Mouse (Mus musculus) neural tube, embryonic 14.5 days (tissue): ENCODE results near the gene Insrr. TPM values are rescaled to one million over a fixed set of nuclear protein-coding genes. Genes with fewer than 3 reads are reported as not detected.

Source experiments
- ATAC-seq: fragments of 200-750 bp; cut with Nextera tagmentation; 2 replicates; pipeline ENCODE4 v1.8.0; 2017; ENCODE audit warnings: low read depth, mild to moderate bottlenecking, moderate TSS enrichment, moderate library complexity
- H3K27ac ChIP-seq: fragments of 300-500 bp; sonication (generic); 2 replicates; pipeline ENCODE4 v1.5.1; 2014; ENCODE audit warnings: low read depth, mild to moderate bottlenecking, control low read depth, low read length, moderate library complexity, mixed read lengths
- H3K27me3 ChIP-seq: fragments of 300-500 bp; sonication (generic); 2 replicates; pipeline ENCODE4 v1.6.1; 2014; ENCODE audit warnings: low read length; ENCODE audit not compliant: control insufficient read depth, insufficient read depth
- H3K36me3 ChIP-seq: fragments of 300-500 bp; sonication (generic); 2 replicates; pipeline ENCODE4 v1.6.1; 2014; ENCODE audit warnings: low read length, mixed read lengths; ENCODE audit not compliant: control insufficient read depth, insufficient read depth
- H3K4me1 ChIP-seq: fragments of 300-500 bp; sonication (generic); 2 replicates; pipeline ENCODE4 v1.6.1; 2014; ENCODE audit warnings: low read length; ENCODE audit not compliant: control insufficient read depth, insufficient read depth
- H3K4me2 ChIP-seq: fragments of 300-500 bp; sonication (generic); 2 replicates; pipeline ENCODE4 v1.6.1; 2014; ENCODE audit warnings: mild to moderate bottlenecking, low read depth, low read length, control low read depth
- H3K4me3 ChIP-seq: fragments of 300-500 bp; sonication (generic); 2 replicates; pipeline ENCODE4 v1.5.1; 2014; ENCODE audit warnings: low read depth, low read length, control low read depth, mixed read lengths
- H3K9ac ChIP-seq: fragments of 300-500 bp; sonication (generic); replicated peaks from 2 replicates; pipeline ENCODE4 v1.6.1; 2014; ENCODE audit warnings: low read depth, mild to moderate bottlenecking, control low read depth, low read length, mixed read lengths
- H3K9me3 ChIP-seq: fragments of 300-500 bp; sonication (generic); 2 replicates; pipeline ENCODE4 v1.6.1; 2016; ENCODE audit warnings: low read length; ENCODE audit not compliant: control insufficient read depth
- WGBS: fragments of 180-500 bp; shearing (Covaris S2); extraction: QIAGEN DNeasy Blood & Tissue Kit; methylation state at CpG from one replicate; pipeline ENCODE4 v1.1.7; 2014; 5-methylcytosine and 5-hydroxymethylcytosine counted together
- polyA plus RNA-seq: library from polyadenylated mRNA; unstranded; fragments of >200 nt; fragmentation: Nextera tagmentation; extraction: Ambion mirVana; gene quantifications from 2 replicates; pipeline ENCODE4 v1.2.1, GENCODE M21; 2014

Gene Insrr
- polyA plus RNA-seq, 1 experiment from 2014 or later, result 0.27 TPM

DNA sequence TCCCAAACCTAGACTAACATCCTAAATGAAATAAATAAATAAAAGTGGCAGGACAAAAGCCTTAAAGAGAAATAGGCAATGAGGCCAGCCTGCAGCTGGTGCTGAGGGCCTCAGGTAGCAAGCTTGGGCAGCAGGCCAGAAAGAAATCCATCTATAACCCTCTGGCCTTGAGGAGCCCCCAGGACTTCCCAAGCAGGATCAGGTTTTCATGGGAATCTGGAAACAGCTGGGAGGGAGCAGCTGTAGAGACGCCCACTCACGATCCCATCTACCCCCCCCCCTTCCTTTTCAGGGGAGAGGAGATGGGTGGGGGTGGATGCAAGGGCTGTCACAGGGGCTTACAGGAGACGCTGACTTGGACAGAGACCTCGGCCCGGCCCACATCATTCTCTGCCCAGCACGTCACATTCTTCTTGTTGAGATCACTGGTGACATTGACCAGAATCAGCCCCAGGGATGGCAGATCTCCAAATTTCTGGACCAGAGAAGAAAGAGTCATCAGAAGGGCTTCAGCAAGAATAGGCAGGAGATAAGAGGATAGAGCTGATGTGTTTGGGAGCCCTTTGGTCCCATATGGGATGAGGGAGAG is 11.0 kb upstream of the Insrr start:
- Histone ChIP-seq H3K4me3 (no peak overlapping the region), H3K27me3 (no peaks in the 10 kb centered on the region), H3K9me3 (no peaks in the 10 kb centered on the region), H3K27ac (no peak overlapping the region), H3K9ac (0 out of 2 replicates have a peak overlapping the region, but pooled peaks have one; percentile 1), H3K36me3 (no peaks in the 10 kb centered on the region), H3K4me1 (no peaks in the 10 kb centered on the region), H3K4me2 (no peak overlapping the region)
- ATAC-seq, result no peak
- WGBS, result 54% methylated on average over 6 of the region's 6 CpGs

DNA sequence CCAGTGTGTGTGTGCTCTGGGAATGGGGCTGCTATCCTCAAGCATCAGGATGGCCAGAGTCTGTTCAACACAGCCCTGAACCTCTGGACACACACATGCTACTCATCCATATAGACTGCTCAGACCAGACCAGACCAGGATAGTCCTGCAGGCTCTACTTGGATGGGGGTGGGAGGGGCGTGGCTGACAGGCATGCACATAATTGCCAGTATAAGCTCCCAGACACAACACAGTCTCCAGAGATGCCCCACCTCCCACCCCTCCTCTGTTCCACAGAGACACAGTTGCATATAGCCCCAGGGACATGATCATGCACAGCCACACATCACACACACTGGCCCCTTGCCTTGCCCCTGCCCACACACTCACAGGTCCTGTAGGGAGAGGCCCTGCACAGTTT is 7.5 kb upstream of the Insrr start:
- no peak overlapping the region for H3K9ac ChIP-seq
- ATAC-seq, result peak; percentile 28; the same call in 1 of the 2 replicates
- H3K27me3 ChIP-seq, result peaks cover 16% of the 10 kb centered on the region
- no peaks in the 10 kb centered on the region for H3K9me3 ChIP-seq
- no peaks in the 10 kb centered on the region for H3K36me3 ChIP-seq
- H3K4me3 ChIP-seq, result no peak overlapping the region
- H3K4me2 ChIP-seq, result no peak overlapping the region
- H3K27ac ChIP-seq, result no peak overlapping the region
- H3K4me1 ChIP-seq, result no peaks in the 10 kb centered on the region
- WGBS, result 58% methylated on average over 1 of the region's 1 CpGs

DNA sequence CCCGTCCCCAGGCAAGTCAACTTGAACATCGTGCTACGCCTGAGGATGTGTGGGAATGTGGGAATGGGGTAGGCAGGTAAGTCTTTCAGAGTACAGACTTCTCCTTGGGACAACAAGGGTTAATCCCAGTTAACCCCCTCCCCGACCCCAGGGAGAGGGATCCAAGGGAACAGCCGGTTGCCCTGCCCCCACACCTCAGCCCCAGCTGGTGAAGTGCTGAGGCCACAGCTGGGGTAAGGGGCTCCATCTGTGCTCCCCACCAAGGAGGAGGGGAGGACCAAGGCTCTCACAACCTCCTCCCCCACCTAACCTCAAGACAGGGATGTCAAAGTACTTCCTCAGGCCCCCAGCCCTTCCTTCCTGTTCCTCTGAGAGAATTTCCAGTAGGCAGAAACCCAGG is 7.0 kb upstream of the Insrr start:
- Histone ChIP-seq H3K9ac (no peak overlapping the region), H3K36me3 (no peaks in the 10 kb centered on the region), H3K9me3 (no peaks in the 10 kb centered on the region), H3K4me2 (no peak overlapping the region), H3K4me1 (peaks cover 2% of the 10 kb centered on the region; the same call in 1 of the 2 replicates), H3K4me3 (no peak overlapping the region), H3K27me3 (peaks cover 20% of the 10 kb centered on the region), H3K27ac (no peak overlapping the region)
- ATAC-seq, result no peak; the same call in 1 of the 2 replicates
- WGBS, result 44% methylated on average over 5 of the region's 5 CpGs

DNA sequence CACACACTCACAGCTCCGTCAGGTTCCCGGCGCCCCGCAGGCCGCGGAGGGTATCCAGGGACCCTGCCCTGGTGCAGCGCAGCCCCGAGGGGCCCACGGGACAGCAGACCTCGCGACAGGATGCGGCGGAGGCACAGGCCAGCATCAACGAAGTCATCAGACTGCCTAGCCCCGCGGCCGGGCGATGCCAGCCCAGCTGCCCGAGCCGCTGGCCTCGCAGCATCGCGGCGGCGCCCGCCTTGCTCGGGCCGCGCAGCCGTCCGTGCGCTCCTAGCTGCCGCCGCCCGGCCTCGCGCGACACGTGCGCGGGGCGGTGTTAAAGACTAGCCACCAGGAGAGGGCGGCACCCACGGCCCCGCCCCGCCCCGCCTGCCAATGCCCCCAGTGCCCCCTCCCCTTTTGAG is 1.8 kb upstream of the Insrr start, which contains the start of gene Ntrk1:
Gene Ntrk1 (minus strand): TSS at position 241 of the 404 bp plus-strand sequence.
- peaks cover 45% of the 10 kb centered on the region for H3K27me3 ChIP-seq
- H3K27ac ChIP-seq, result no peak within 1 kb of the TSS
- peak; percentile 58; the same call in 1 of the 2 replicates for ATAC-seq
- H3K4me1 ChIP-seq, result peaks cover 10% of the 10 kb centered on the region; the same call in 1 of the 2 replicates
- H3K4me3 ChIP-seq, result peak within 1 kb of the TSS; percentile 28
- no peaks in the 10 kb centered on the region for H3K36me3 ChIP-seq
- H3K4me2 ChIP-seq, result peak within 1 kb of the TSS; percentile 45
- 1% methylated on average over 44 of the region's 47 CpGs for WGBS
- no peaks in the 10 kb centered on the region for H3K9me3 ChIP-seq
- H3K9ac ChIP-seq, result peak within 1 kb of the TSS; percentile 44

DNA sequence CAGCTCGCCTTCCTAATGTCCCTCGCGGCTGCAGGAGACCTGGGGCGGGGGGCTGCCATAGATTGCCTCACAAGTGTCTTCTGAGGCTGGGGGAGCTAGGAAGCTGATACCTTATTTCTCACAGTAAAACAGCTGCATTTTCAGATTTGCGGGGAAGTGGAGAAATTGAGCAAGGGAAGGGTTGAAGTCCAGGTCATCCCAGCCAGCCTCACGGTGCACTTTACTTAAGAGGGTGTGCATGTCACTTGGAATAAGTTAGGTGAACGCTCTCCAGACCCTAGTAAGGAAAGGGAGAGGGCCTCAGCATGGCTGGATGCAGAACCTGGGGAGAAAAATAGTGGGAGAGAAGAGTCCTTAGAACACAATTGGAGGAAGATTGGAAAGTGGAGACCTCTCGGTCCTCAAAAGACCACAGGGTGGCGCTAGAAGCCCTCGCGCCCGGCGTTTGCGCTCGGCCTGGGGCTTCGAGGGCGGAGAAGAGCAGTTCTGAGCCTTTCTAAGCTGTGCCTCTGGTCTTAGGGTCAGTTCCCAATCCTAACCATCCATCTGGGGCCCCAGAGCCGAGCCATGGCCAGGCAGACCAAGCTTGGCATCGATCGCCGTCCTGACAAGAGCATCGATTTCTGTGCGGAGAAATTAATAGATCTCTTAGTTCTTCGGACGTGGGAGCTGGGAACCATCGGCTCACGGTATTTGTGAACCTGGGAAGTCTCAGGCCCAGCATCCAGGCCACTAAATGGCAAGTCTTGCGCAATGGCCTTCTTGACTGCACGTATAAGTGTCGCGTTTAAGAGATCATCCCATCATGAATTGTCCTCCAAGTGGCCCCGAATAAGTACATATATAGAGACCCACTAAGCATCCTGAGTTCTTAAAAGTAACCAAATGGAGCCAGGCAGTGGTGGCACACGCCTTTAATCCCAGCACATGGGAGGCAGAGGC is 1.1 kb upstream of the Insrr start:
- H3K27me3 ChIP-seq, result peaks cover 45% of the 10 kb centered on the region
- peak; percentile 25; the same call in 1 of the 2 replicates for ATAC-seq

DNA sequence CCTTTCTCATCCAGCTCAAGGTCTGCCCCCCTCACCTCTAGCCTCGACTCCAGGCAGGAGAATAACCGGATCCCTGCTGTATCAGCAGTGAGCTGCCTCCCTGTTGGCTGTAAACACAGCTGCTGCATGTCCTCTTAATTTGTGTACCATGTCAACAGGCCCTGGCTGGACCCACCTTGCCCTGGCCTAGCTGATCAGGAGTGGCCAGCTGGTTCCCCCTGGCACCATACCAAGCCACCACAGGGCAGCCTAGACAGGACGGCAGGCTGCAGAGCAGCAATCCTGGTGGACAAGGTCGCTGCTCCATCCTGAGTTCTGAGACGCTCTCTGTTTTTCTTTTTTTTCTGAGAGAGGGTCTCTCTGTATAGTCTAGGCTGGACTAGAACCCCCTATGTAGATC is 4.9 kb downstream of the Insrr start:
- H3K4me2 ChIP-seq, result no peak overlapping the region
- ATAC-seq, result no peak
- peaks cover 20% of the 10 kb centered on the region for H3K27me3 ChIP-seq
- H3K27ac ChIP-seq, result no peak overlapping the region
- no peaks in the 10 kb centered on the region for H3K36me3 ChIP-seq
- H3K4me1 ChIP-seq, result peaks cover 3% of the 10 kb centered on the region; the same call in 1 of the 2 replicates
- 66% methylated on average over 5 of the region's 5 CpGs for WGBS
- no peak overlapping the region for H3K4me3 ChIP-seq
- no peaks in the 10 kb centered on the region for H3K9me3 ChIP-seq
- no peak overlapping the region for H3K9ac ChIP-seq

More for the DNA sequence above, 1.1 kb upstream of the Insrr start:
- H3K4me1 ChIP-seq, result peaks cover 10% of the 10 kb centered on the region; the same call in 1 of the 2 replicates
- peak overlapping the region; percentile 45 for H3K4me2 ChIP-seq
- peak overlapping the region; percentile 28 for H3K4me3 ChIP-seq
- WGBS, result 13% methylated on average over 33 of the region's 33 CpGs
- no peak overlapping the region for H3K27ac ChIP-seq
- H3K9me3 ChIP-seq, result no peaks in the 10 kb centered on the region
- H3K9ac ChIP-seq, result peak overlapping the region; percentile 44; the same call in 1 of the 2 replicates
- H3K36me3 ChIP-seq, result no peaks in the 10 kb centered on the region

DNA sequence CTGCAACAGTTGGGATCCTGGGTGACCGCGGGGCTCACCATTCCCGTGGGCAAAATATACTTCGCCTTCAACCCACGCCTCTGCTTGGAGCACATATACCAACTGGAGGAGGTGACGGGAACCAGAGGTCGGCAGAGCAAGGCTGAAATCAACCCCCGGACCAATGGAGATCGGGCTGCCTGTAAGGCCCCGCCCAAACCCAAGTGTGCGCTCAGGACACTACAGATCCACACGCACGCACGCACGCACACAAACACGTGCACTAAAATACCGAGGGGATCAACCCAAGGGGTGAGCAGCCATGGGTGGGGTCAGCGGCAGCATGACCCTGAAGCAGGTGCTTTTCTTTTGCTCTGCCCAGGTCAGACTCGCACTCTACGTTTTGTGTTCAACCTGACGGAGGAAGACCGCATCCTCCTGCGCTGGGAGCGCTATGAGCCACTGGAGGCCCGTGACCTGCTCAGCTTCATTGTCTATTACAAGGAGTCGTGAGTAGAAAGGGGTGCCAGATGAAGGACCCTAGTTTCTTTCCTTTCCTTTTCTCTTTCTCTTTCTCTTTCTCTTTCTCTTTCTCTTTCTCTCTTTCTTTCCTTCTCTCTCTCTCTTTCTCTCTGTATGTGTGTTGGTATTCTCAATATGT is 7.4 kb downstream of the Insrr start:
- H3K9ac ChIP-seq, result 0 out of 2 replicates have a peak overlapping the region, but pooled peaks have one; percentile 25
- no peak for ATAC-seq
- no peaks in the 10 kb centered on the region for H3K9me3 ChIP-seq

DNA sequence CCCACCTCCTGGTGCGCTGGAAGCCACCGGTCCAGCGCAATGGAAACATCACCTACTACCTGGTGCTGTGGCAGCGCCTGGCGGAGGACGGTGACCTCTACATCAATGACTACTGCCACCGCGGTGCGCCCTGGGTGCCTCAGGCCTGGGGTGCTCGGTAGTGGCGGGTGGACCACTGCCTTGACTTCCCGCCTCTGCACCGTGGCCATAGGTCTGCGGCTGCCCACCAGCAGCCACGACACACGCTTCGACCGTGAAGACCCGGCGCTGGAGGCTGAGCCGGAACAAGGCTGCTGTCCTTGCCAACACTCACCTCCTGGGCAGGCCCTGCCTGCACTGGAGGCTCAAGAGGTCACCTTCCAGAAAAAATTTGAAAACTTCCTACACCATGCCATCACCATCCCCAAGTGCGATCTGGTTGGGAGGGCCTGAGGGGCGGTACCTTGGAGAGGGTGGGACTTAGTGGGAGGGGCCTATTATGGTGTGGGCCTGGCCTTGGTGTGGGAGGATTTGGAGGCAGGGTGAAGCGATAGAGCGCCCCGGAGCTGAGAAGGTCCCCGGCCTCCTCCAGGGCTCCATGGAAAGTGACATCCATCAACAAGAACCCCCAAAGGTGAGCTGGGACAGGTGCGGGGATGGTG is 12.7 kb downstream of the Insrr start:
- Histone ChIP-seq H3K27me3 (peaks cover 39% of the 10 kb centered on the region), H3K9me3 (no peaks in the 10 kb centered on the region), H3K27ac (no peak overlapping the region), H3K9ac (no peak overlapping the region), H3K4me3 (no peak overlapping the region), H3K36me3 (no peaks in the 10 kb centered on the region), H3K4me1 (no peaks in the 10 kb centered on the region), H3K4me2 (no peak overlapping the region)
- ATAC-seq, result peak; percentile 41
- WGBS, result 9% methylated on average over 28 of the region's 28 CpGs

More for the DNA sequence above, 7.4 kb downstream of the Insrr start:
- no peaks in the 10 kb centered on the region for H3K4me1 ChIP-seq
- no peak overlapping the region for H3K27ac ChIP-seq
- peak overlapping the region; percentile 17; the same call in 1 of the 2 replicates for H3K4me3 ChIP-seq
- peak overlapping the region; percentile 35 for H3K4me2 ChIP-seq
- H3K36me3 ChIP-seq, result no peaks in the 10 kb centered on the region
- H3K27me3 ChIP-seq, result peaks cover 20% of the 10 kb centered on the region
- WGBS, result 4% methylated on average over 26 of the region's 26 CpGs
